Mouse (Mus musculus) small intestine, adult 2 months (tissue): Measurements from ENCODE around the gene Pdcd11.

ENCODE experiments used
- CTCF ChIP-seq: fragments of 200-500 bp; IDR thresholded peaks from 2 replicates; pipeline ENCODE4 v1.5.1; 2012; ENCODE audit warnings: low read depth, mild to moderate bottlenecking, control low read depth, inconsistent platforms, low read length, moderate library complexity, mixed read lengths; ENCODE audit not compliant: insufficient replicate concordance, insufficient read length; ENCODE audit errors: extremely low read depth
- POLR2A ChIP-seq: fragments of 200-500 bp; IDR thresholded peaks from 2 replicates; pipeline ENCODE4 v1.6.1; 2012; ENCODE audit warnings: low read depth, mild to moderate bottlenecking, control low read depth, inconsistent platforms, low read length, moderate library complexity

DNA sequence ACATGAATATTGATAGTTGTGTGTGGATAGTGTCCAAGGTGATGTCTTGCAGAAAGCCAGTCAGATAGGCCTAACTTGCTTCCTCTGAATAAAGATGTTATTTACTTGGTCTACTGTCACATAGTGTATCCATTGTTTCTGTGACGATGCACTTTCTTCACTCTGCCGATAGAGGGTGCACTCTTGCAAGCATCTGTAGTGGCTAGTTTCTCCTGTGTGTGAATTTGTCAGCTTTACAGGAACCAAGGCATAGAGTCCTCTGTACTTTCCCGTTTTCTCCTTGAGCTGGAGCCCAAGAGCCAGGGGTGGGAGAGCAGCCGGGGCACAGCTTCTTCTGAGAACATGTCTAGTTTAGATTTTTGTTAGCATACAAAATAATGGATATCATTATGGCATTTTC is 30.5 kb downstream of the Pdcd11 start:
- TF ChIP-seq CTCF (peak; percentile 45; the same call in 1 of the 2 replicates), POLR2A (no peak)
